Mouse (Mus musculus) MEL (cell line): ENCODE measurements around the gene Traip.

Source experiments
- CTCF ChIP-seq, 3 experiments: IDR thresholded peaks in 2 of 3; conservative IDR thresholded peaks in 1 of 3; 2 replicates each; pipeline ENCODE4 v1.5.1; 2011 to 2012; ENCODE audit warnings: low read length in 3 of 3, low read depth in 2 of 3, mild to moderate bottlenecking in 2 of 3, improper control_type of control experiment in 1 of 3, inconsistent platforms in 1 of 3, mixed read lengths in 1 of 3, moderate library complexity in 1 of 3; ENCODE audit not compliant: control insufficient read depth in 1 of 3, insufficient read depth in 1 of 3, poor library complexity in 1 of 3, severe bottlenecking in 1 of 3
- E2F4 ChIP-seq: IDR thresholded peaks from 2 replicates; pipeline ENCODE4 v1.6.1; 2011; ENCODE audit warnings: low read depth, low read length, improper control_type of control experiment, borderline replicate concordance
- POLR2A ChIP-seq, 2 experiments: IDR thresholded peaks; 2 replicates each; pipeline ENCODE4 v1.6.1; 2011 to 2012; ENCODE audit warnings: low read length in 2 of 2, mild to moderate bottlenecking in 2 of 2, control low read depth in 1 of 2, improper control_type of control experiment in 1 of 2, low read depth in 1 of 2, moderate library complexity in 1 of 2; ENCODE audit not compliant: control insufficient read depth in 1 of 2, insufficient read depth in 1 of 2, poor library complexity in 1 of 2

DNA sequence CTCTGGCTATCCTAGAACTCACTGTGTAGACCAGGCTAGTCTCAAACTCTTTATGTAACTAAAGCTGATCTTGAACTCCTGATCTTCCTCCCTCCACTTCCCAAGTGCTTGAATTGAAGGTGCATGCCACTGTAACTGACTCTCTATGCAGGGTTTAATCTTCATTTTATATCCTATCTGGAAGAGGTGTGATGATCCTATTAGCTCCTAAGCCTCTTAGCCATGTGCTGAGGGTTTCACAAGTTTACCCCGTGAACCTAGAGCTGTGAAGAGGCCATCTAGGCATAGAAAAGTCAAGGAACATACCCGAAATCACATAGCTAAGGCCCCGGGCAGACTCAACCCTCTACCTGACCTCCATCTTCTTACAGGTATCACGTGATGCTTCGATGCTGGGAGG is 30.5 kb upstream of the Traip start:
- TF ChIP-seq E2F4 (no peak), CTCF (IDR thresholded peaks at IDR 0.05 in 2 of 3, conservative IDR thresholded peaks at IDR 0.05 in 1 of 3; ENCODE audit: control insufficient read depth in 1 of 3, insufficient read depth in 1 of 3, low read depth in 2 of 3, low read length in 3 of 3, poor library complexity in 1 of 3, severe bottlenecking in 1 of 3) (no peak), POLR2A (IDR thresholded peaks at IDR 0.05; ENCODE audit: control insufficient read depth in 1 of 2, insufficient read depth in 1 of 2, low read depth in 1 of 2, low read length in 2 of 2, poor library complexity in 1 of 2) (0 out of 4 replicates have a peak, but pooled peaks of 1 of the 2 experiments have one; percentile 10)
